Mouse (Mus musculus) MEL (cell line): ENCODE measurements around the gene Pde8a. TPM values are rescaled to one million over a fixed set of nuclear protein-coding genes. Genes with fewer than 3 reads are reported as not detected.

Experiments
- DNase-seq: peaks from one replicate; pipeline ENCODE4 v3.0.0; 2011; ENCODE audit warnings: low read depth, low spot score
- H3K27ac ChIP-seq: 2 replicates; pipeline ENCODE4 v1.5.1; 2012; ENCODE audit warnings: low read depth, mild to moderate bottlenecking, control low read depth, low read length, moderate library complexity; ENCODE audit not compliant: control insufficient read depth
- H3K27me3 ChIP-seq, 2 experiments: fragments of 150-350 bp in 1 of 2; sonication (generic) in 1 of 2; 2 replicates each; pipeline ENCODE4 v1.6.1; 2012; ENCODE audit warnings: low read length in 2 of 2, mild to moderate bottlenecking in 2 of 2, improper control_type of control experiment in 1 of 2, moderate library complexity in 1 of 2; ENCODE audit not compliant: insufficient read depth in 2 of 2, control insufficient read depth in 1 of 2
- H3K36me3 ChIP-seq, 2 experiments: 2 replicates each; pipeline ENCODE4 v1.6.1; 2012 to 2014; ENCODE audit warnings: low read length in 2 of 2, improper control_type of control experiment in 1 of 2, inconsistent platforms in 1 of 2, mild to moderate bottlenecking in 1 of 2; ENCODE audit not compliant: insufficient read depth in 2 of 2, control insufficient read depth in 1 of 2
- H3K4me1 ChIP-seq, 2 experiments: fragments of 150-350 bp in 1 of 2; sonication (generic) in 1 of 2; 2 replicates each; pipeline ENCODE4 v1.6.1; 2012; ENCODE audit warnings: low read length in 2 of 2, improper control_type of control experiment in 1 of 2, mild to moderate bottlenecking in 1 of 2; ENCODE audit not compliant: insufficient read depth in 2 of 2, control insufficient read depth in 1 of 2
- H3K4me3 ChIP-seq, 2 experiments: fragments of 150-350 bp in 1 of 2; sonication (generic) in 1 of 2; 2 replicates each; pipeline ENCODE4 v1.5.1; 2012; ENCODE audit warnings: low read depth in 2 of 2, low read length in 2 of 2, mild to moderate bottlenecking in 2 of 2, moderate library complexity in 2 of 2, control low read depth in 1 of 2, improper control_type of control experiment in 1 of 2; ENCODE audit not compliant: control insufficient read depth in 1 of 2, insufficient read depth in 1 of 2
- H3K79me2 ChIP-seq: 2 replicates; pipeline ENCODE4 v1.6.1; 2012; ENCODE audit warnings: mild to moderate bottlenecking, low read length, moderate library complexity; ENCODE audit not compliant: control insufficient read depth, poor library complexity, insufficient read depth
- H3K9ac ChIP-seq: 2 replicates; pipeline ENCODE4 v1.6.1; 2012; ENCODE audit warnings: low read depth, mild to moderate bottlenecking, control low read depth, low read length, moderate library complexity; ENCODE audit not compliant: control insufficient read depth, poor library complexity, severe bottlenecking
- H3K9me3 ChIP-seq: fragments of 150-350 bp; sonication (generic); replicated peaks from 2 replicates; pipeline ENCODE4 v1.6.1; 2012; ENCODE audit warnings: mild to moderate bottlenecking, low read length, improper control_type of control experiment, moderate library complexity; ENCODE audit not compliant: insufficient read depth
- CHD1 ChIP-seq: IDR thresholded peaks from 2 replicates; pipeline ENCODE4 v1.6.1; 2012; ENCODE audit warnings: low read depth, mild to moderate bottlenecking, inconsistent platforms, low read length, improper control_type of control experiment
- CHD2 ChIP-seq: IDR thresholded peaks from 2 replicates; pipeline ENCODE4 v1.6.1; 2011; ENCODE audit warnings: low read length, improper control_type of control experiment
- CTCF ChIP-seq, 3 experiments: IDR thresholded peaks in 2 of 3; conservative IDR thresholded peaks in 1 of 3; 2 replicates each; pipeline ENCODE4 v1.5.1; 2011 to 2012; ENCODE audit warnings: low read length in 3 of 3, low read depth in 2 of 3, mild to moderate bottlenecking in 2 of 3, improper control_type of control experiment in 1 of 3, inconsistent platforms in 1 of 3, mixed read lengths in 1 of 3, moderate library complexity in 1 of 3; ENCODE audit not compliant: control insufficient read depth in 1 of 3, insufficient read depth in 1 of 3, poor library complexity in 1 of 3, severe bottlenecking in 1 of 3
- EP300 ChIP-seq, 2 experiments: IDR thresholded peaks; 2 replicates each; pipeline ENCODE4 v1.6.1; 2011; ENCODE audit warnings: improper control_type of control experiment in 2 of 2, low read length in 2 of 2, low read depth in 1 of 2, mild to moderate bottlenecking in 1 of 2
- ETS1 ChIP-seq: IDR thresholded peaks from 2 replicates; pipeline ENCODE4 v1.6.1; 2012; ENCODE audit warnings: low read depth, mild to moderate bottlenecking, inconsistent platforms, low read length, improper control_type of control experiment, moderate library complexity
- JUND ChIP-seq: IDR thresholded peaks from 2 replicates; pipeline ENCODE4 v1.6.1; 2011; ENCODE audit warnings: low read depth, mild to moderate bottlenecking, improper control_type of control experiment, low read length
- KAT2A ChIP-seq: conservative IDR thresholded peaks from 2 replicates; pipeline ENCODE4 v1.6.1; 2012; ENCODE audit warnings: low read depth, low read length, improper control_type of control experiment, inconsistent platforms
- MAFK ChIP-seq: IDR thresholded peaks from 2 replicates; pipeline ENCODE4 v1.6.1; 2011; ENCODE audit warnings: low read depth, mild to moderate bottlenecking, low read length, improper control_type of control experiment, borderline replicate concordance
- MAZ ChIP-seq: IDR thresholded peaks from 2 replicates; pipeline ENCODE4 v1.6.1; 2012; ENCODE audit warnings: low read depth, mild to moderate bottlenecking, inconsistent platforms, low read length, improper control_type of control experiment
- MEF2A ChIP-seq: IDR thresholded peaks from 2 replicates; pipeline ENCODE4 v1.6.1; 2014; ENCODE audit warnings: low read depth, mild to moderate bottlenecking, inconsistent platforms, low read length, improper control_type of control experiment; ENCODE audit not compliant: poor library complexity, insufficient replicate concordance, severe bottlenecking; ENCODE audit errors: extremely low read depth
- NRF1 ChIP-seq: IDR thresholded peaks from 2 replicates; pipeline ENCODE4 v1.6.1; 2014; ENCODE audit warnings: low read depth, mild to moderate bottlenecking, inconsistent platforms, low read length, improper control_type of control experiment, moderate library complexity; ENCODE audit not compliant: poor library complexity, insufficient read depth, severe bottlenecking
- POLR2AphosphoS2 ChIP-seq: IDR thresholded peaks from 2 replicates; pipeline ENCODE4 v1.6.1; 2011; ENCODE audit warnings: low read length, improper control_type of control experiment
- POLR2AphosphoS5 ChIP-seq: IDR thresholded peaks from 2 replicates; pipeline ENCODE4 v1.6.1; 2012; ENCODE audit warnings: low read depth, borderline replicate concordance, mild to moderate bottlenecking, inconsistent platforms, low read length, moderate library complexity, mixed read lengths
- RAD21 ChIP-seq: IDR thresholded peaks from 2 replicates; pipeline ENCODE4 v1.6.1; 2011; ENCODE audit warnings: mild to moderate bottlenecking, low read depth, low read length, improper control_type of control experiment
- RCOR1 ChIP-seq: IDR thresholded peaks from 2 replicates; pipeline ENCODE4 v1.6.1; 2012; ENCODE audit warnings: low read depth, mild to moderate bottlenecking, inconsistent platforms, low read length, improper control_type of control experiment
- SMC3 ChIP-seq: IDR thresholded peaks from 2 replicates; pipeline ENCODE4 v1.6.1; 2011; ENCODE audit warnings: low read depth, low read length, improper control_type of control experiment
- TAL1 ChIP-seq: IDR thresholded peaks from 2 replicates; pipeline ENCODE4 v1.6.1; 2012; ENCODE audit warnings: mild to moderate bottlenecking, inconsistent platforms, low read length, moderate library complexity, mixed read lengths
- TBP ChIP-seq: IDR thresholded peaks from 2 replicates; pipeline ENCODE4 v1.8.0; 2011; ENCODE audit warnings: low read depth, low read length, improper control_type of control experiment
- TCF12 ChIP-seq: IDR thresholded peaks from 2 replicates; pipeline ENCODE4 v1.6.1; 2014; ENCODE audit warnings: low read depth, mild to moderate bottlenecking, inconsistent platforms, low read length, improper control_type of control experiment, moderate library complexity
- UBTF ChIP-seq: IDR thresholded peaks from 2 replicates; pipeline ENCODE4 v1.6.1; 2012; ENCODE audit warnings: low read depth, mild to moderate bottlenecking, inconsistent platforms, low read length, improper control_type of control experiment, moderate library complexity, borderline replicate concordance; ENCODE audit not compliant: insufficient read depth
- USF2 ChIP-seq, 2 experiments: IDR thresholded peaks; 2 replicates each; pipeline ENCODE4 v1.6.1; 2011 to 2012; ENCODE audit warnings: improper control_type of control experiment in 2 of 2, low read length in 2 of 2, borderline replicate concordance in 1 of 2, inconsistent platforms in 1 of 2, low read depth in 1 of 2, mild to moderate bottlenecking in 1 of 2; ENCODE audit not compliant: insufficient read depth in 1 of 2
- ZKSCAN1 ChIP-seq: IDR thresholded peaks from 2 replicates; pipeline ENCODE4 v1.6.1; 2012; ENCODE audit warnings: low read depth, mild to moderate bottlenecking, inconsistent platforms, low read length, improper control_type of control experiment, moderate library complexity
- ZMIZ1 ChIP-seq: IDR thresholded peaks from 2 replicates; pipeline ENCODE4 v1.6.1; 2012; ENCODE audit warnings: low read depth, mild to moderate bottlenecking, inconsistent platforms, low read length, improper control_type of control experiment, moderate library complexity
- ZNF384 ChIP-seq: IDR thresholded peaks from 2 replicates; pipeline ENCODE4 v1.6.1; 2012; ENCODE audit warnings: low read depth, mild to moderate bottlenecking, inconsistent platforms, low read length, improper control_type of control experiment
- polyA plus RNA-seq, 2 experiments: library from polyadenylated mRNA; stranded (reverse) in 1 of 2; unstranded in 1 of 2; fragments of >175 nt in 1 of 2; fragments of >200 nt in 1 of 2; gene quantifications; 2 replicates each; pipeline versions ENCODE4 v1.2.1 to v1.2.4; 2012; ENCODE audit warnings: low replicate concordance in 2 of 2, low read depth in 1 of 2; ENCODE audit not compliant: insufficient read length in 2 of 2, insufficient read depth in 1 of 2, missing spikeins in 1 of 2
- total RNA-seq: library from RNA; depleted of rRNA; stranded (reverse); fragments of 300-350 nt; gene quantifications from 2 replicates; pipeline ENCODE4 v1.2.3, GENCODE M21; 2012

Pde8a gene
- total and polyA plus RNA-seq, 3 experiments = 0.11 TPM; not detected in 2

GRCm38 (mm10) chr7:81212261-81212681 is 1.1 kb upstream of the Pde8a start:
- Histone ChIP-seq H3K79me2 (no peaks in the 10 kb centered on the region), H3K27me3 (peaks cover 0 to 4% of the 10 kb centered on the region in 2 experiments; a peak in 2 of 4 replicates), H3K27ac (no peak overlapping the region), H3K9ac (no peak overlapping the region), H3K4me1 (no peaks in the 10 kb centered on the region), H3K9me3 (no peaks in the 10 kb centered on the region), H3K4me3 (no peak overlapping the region), H3K36me3 (no peaks in the 10 kb centered on the region)
- no peak for DNase-seq
- TF ChIP-seq CTCF (IDR thresholded peaks at IDR 0.05 in 2 of 3, conservative IDR thresholded peaks at IDR 0.05 in 1 of 3; ENCODE audit: control insufficient read depth in 1 of 3, insufficient read depth in 1 of 3, low read depth in 2 of 3, low read length in 3 of 3, poor library complexity in 1 of 3, severe bottlenecking in 1 of 3) (no peak), MAZ (no peak), MAFK (no peak), TAL1 (no peak), POLR2AphosphoS5 (no peak), KAT2A (no peak), UBTF (no peak), RAD21 (no peak), ZMIZ1 (no peak), NRF1 (no peak), EP300 (IDR thresholded peaks at IDR 0.05; ENCODE audit: low read depth in 1 of 2, low read length in 2 of 2) (no peak), TBP (no peak), POLR2AphosphoS2 (no peak), CHD1 (no peak), TCF12 (no peak), JUND (no peak), CHD2 (no peak), MEF2A (no peak), ZKSCAN1 (no peak), SMC3 (no peak)

GRCm38 (mm10) chr7:81212697-81213346 is 574 bp upstream of the Pde8a start:
- Histone ChIP-seq H3K79me2 (no peaks in the 10 kb centered on the region), H3K9ac (no peak overlapping the region), H3K9me3 (no peaks in the 10 kb centered on the region), H3K36me3 (no peaks in the 10 kb centered on the region), H3K27me3 (peaks cover 0 to 5% of the 10 kb centered on the region in 2 experiments; a peak in 2 of 4 replicates), H3K4me1 (no peaks in the 10 kb centered on the region), H3K4me3 (no peak overlapping the region), H3K27ac (no peak overlapping the region)
- DNase-seq = no peak
- TF ChIP-seq ETS1 (no peak), ZKSCAN1 (no peak), USF2 (IDR thresholded peaks at IDR 0.05; ENCODE audit: borderline replicate concordance in 1 of 2, insufficient read depth in 1 of 2, low read depth in 1 of 2, low read length in 2 of 2) (no peak), SMC3 (no peak), TCF12 (no peak), POLR2AphosphoS5 (no peak), JUND (no peak), ZNF384 (no peak), MEF2A (no peak), RCOR1 (no peak)
